Mouse (Mus musculus): ENCODE data around the gene Gm45062. TPM values are rescaled to one million over a fixed set of nuclear protein-coding genes. Genes with fewer than 3 reads are reported as not detected.

Gene Gm45062
- polyA plus RNA-seq, 1 experiment, result not detected

- TF ChIP-seq POLR2A (IDR thresholded peaks at IDR 0.05; ENCODE audit: low read depth, low read length) (no peak), CTCF (IDR thresholded peaks at IDR 0.05; ENCODE audit: extremely low read depth, insufficient read depth, insufficient read length, insufficient replicate concordance) (no peak)
- no peak overlapping the region for H3K27ac ChIP-seq (ENCODE audit: insufficient read depth, low read length)
- no peaks in the 10 kb centered on the region for H3K4me1 ChIP-seq (ENCODE audit: control insufficient read depth, insufficient read depth, insufficient read length)
- no peaks in the 10 kb centered on the region for H3K27me3 ChIP-seq (ENCODE audit: control insufficient read depth, insufficient read depth, low read length)
- H3K36me3 ChIP-seq (ENCODE audit: control insufficient read depth, insufficient read depth, low read length), result no peaks in the 10 kb centered on the region
- 94% methylated on average over 9 of the region's 9 CpGs for WGBS
- DNase-seq (ENCODE audit: low read depth in 1 of 2, low spot score in 2 of 2), result no peak
- H3K4me3 ChIP-seq (ENCODE audit: extremely low read depth, insufficient read depth, insufficient read length), result no peak overlapping the region
Measured at GRCm38 (mm10) chr6:8430610-8431234, 171.5 kb downstream of the Gm45062 start.

GRCm38 (mm10) chr6:8433179-8433578 lies 173.9 kb downstream of the Gm45062 start:
- H3K4me1 ChIP-seq (ENCODE audit: control insufficient read depth, insufficient read depth, insufficient read length), result no peaks in the 10 kb centered on the region
- H3K36me3 ChIP-seq (ENCODE audit: control insufficient read depth, insufficient read depth, low read length), result no peaks in the 10 kb centered on the region
- no peak overlapping the region for H3K4me3 ChIP-seq (ENCODE audit: extremely low read depth, insufficient read depth, insufficient read length)
- no peak overlapping the region for H3K27ac ChIP-seq (ENCODE audit: insufficient read depth, low read length)
- H3K27me3 ChIP-seq (ENCODE audit: control insufficient read depth, insufficient read depth, low read length), result no peaks in the 10 kb centered on the region
- no peak for DNase-seq (ENCODE audit: low read depth in 1 of 2, low spot score in 2 of 2)
- WGBS, result 91% methylated on average over 9 of the region's 9 CpGs
- TF ChIP-seq CTCF (IDR thresholded peaks at IDR 0.05; ENCODE audit: extremely low read depth, insufficient read depth, insufficient read length, insufficient replicate concordance) (no peak), POLR2A (IDR thresholded peaks at IDR 0.05; ENCODE audit: low read depth, low read length) (no peak)

GRCm38 (mm10) chr6:8437937-8438336 lies 178.7 kb downstream of the Gm45062 start:
- Histone ChIP-seq H3K36me3 (ENCODE audit: control insufficient read depth, insufficient read depth, low read length) (no peaks in the 10 kb centered on the region), H3K4me1 (ENCODE audit: control insufficient read depth, insufficient read depth, insufficient read length) (no peaks in the 10 kb centered on the region), H3K27ac (ENCODE audit: insufficient read depth, low read length) (no peak overlapping the region), H3K27me3 (ENCODE audit: control insufficient read depth, insufficient read depth, low read length) (no peaks in the 10 kb centered on the region), H3K4me3 (ENCODE audit: extremely low read depth, insufficient read depth, insufficient read length) (no peak overlapping the region)
- 87% methylated on average over 3 of the region's 3 CpGs for WGBS
- DNase-seq (ENCODE audit: low read depth in 1 of 2, low spot score in 2 of 2), result no peak
- TF ChIP-seq CTCF (IDR thresholded peaks at IDR 0.05; ENCODE audit: extremely low read depth, insufficient read depth, insufficient read length, insufficient replicate concordance) (no peak), POLR2A (IDR thresholded peaks at IDR 0.05; ENCODE audit: low read depth, low read length) (no peak)

GRCm38 (mm10) chr6:8441814-8442213 lies 182.6 kb downstream of the Gm45062 start:
- TF ChIP-seq CTCF (IDR thresholded peaks at IDR 0.05; ENCODE audit: extremely low read depth, insufficient read depth, insufficient read length, insufficient replicate concordance), result no peak
- TF ChIP-seq POLR2A (IDR thresholded peaks at IDR 0.05; ENCODE audit: low read depth, low read length), result no peak
- no peak for DNase-seq (ENCODE audit: low read depth in 1 of 2, low spot score in 2 of 2)
- no peaks in the 10 kb centered on the region for H3K27me3 ChIP-seq (ENCODE audit: control insufficient read depth, insufficient read depth, low read length)
- no peak overlapping the region for H3K4me3 ChIP-seq (ENCODE audit: extremely low read depth, insufficient read depth, insufficient read length)
- no peaks in the 10 kb centered on the region for H3K4me1 ChIP-seq (ENCODE audit: control insufficient read depth, insufficient read depth, insufficient read length)
- 92% methylated on average over 3 of the region's 3 CpGs for WGBS
- no peak overlapping the region for H3K27ac ChIP-seq (ENCODE audit: insufficient read depth, low read length)
- no peaks in the 10 kb centered on the region for H3K36me3 ChIP-seq (ENCODE audit: control insufficient read depth, insufficient read depth, low read length)

- Histone ChIP-seq H3K27me3 (ENCODE audit: control insufficient read depth, insufficient read depth, low read length) (no peaks in the 10 kb centered on the region), H3K36me3 (ENCODE audit: control insufficient read depth, insufficient read depth, low read length) (no peaks in the 10 kb centered on the region), H3K4me1 (ENCODE audit: control insufficient read depth, insufficient read depth, insufficient read length) (no peaks in the 10 kb centered on the region), H3K4me3 (ENCODE audit: extremely low read depth, insufficient read depth, insufficient read length) (no peak overlapping the region), H3K27ac (ENCODE audit: insufficient read depth, low read length) (no peak overlapping the region)
- no peak for DNase-seq (ENCODE audit: low read depth in 1 of 2, low spot score in 2 of 2)
- TF ChIP-seq POLR2A (IDR thresholded peaks at IDR 0.05; ENCODE audit: low read depth, low read length) (no peak), CTCF (IDR thresholded peaks at IDR 0.05; ENCODE audit: extremely low read depth, insufficient read depth, insufficient read length, insufficient replicate concordance) (no peak)
- WGBS, result 81% methylated on average over 5 of the region's 5 CpGs
Measured at GRCm38 (mm10) chr6:8446786-8447185, 187.5 kb downstream of the Gm45062 start.

- TF ChIP-seq CTCF (IDR thresholded peaks at IDR 0.05; ENCODE audit: extremely low read depth, insufficient read depth, insufficient read length, insufficient replicate concordance) (no peak), POLR2A (IDR thresholded peaks at IDR 0.05; ENCODE audit: low read depth, low read length) (no peak)
- WGBS, result 94% methylated on average over 5 of the region's 5 CpGs
- no peak overlapping the region for H3K27ac ChIP-seq (ENCODE audit: insufficient read depth, low read length)
- no peak overlapping the region for H3K4me3 ChIP-seq (ENCODE audit: extremely low read depth, insufficient read depth, insufficient read length)
- no peak for DNase-seq (ENCODE audit: low read depth in 1 of 2, low spot score in 2 of 2)
- H3K4me1 ChIP-seq (ENCODE audit: control insufficient read depth, insufficient read depth, insufficient read length), result no peaks in the 10 kb centered on the region
- no peaks in the 10 kb centered on the region for H3K27me3 ChIP-seq (ENCODE audit: control insufficient read depth, insufficient read depth, low read length)
- no peaks in the 10 kb centered on the region for H3K36me3 ChIP-seq (ENCODE audit: control insufficient read depth, insufficient read depth, low read length)
Measured at GRCm38 (mm10) chr6:8455599-8455998, 196.3 kb downstream of the Gm45062 start.

- H3K36me3 ChIP-seq (ENCODE audit: control insufficient read depth, insufficient read depth, low read length), result no peaks in the 10 kb centered on the region
- no peaks in the 10 kb centered on the region for H3K27me3 ChIP-seq (ENCODE audit: control insufficient read depth, insufficient read depth, low read length)
- 93% methylated on average over 4 of the region's 4 CpGs for WGBS
- no peak for DNase-seq (ENCODE audit: low read depth in 1 of 2, low spot score in 2 of 2)
- TF ChIP-seq CTCF (IDR thresholded peaks at IDR 0.05; ENCODE audit: extremely low read depth, insufficient read depth, insufficient read length, insufficient replicate concordance), result no peak
- no peak for TF ChIP-seq POLR2A (IDR thresholded peaks at IDR 0.05; ENCODE audit: low read depth, low read length)
- no peaks in the 10 kb centered on the region for H3K4me1 ChIP-seq (ENCODE audit: control insufficient read depth, insufficient read depth, insufficient read length)
- H3K27ac ChIP-seq (ENCODE audit: insufficient read depth, low read length), result no peak overlapping the region
- no peak overlapping the region for H3K4me3 ChIP-seq (ENCODE audit: extremely low read depth, insufficient read depth, insufficient read length)
Measured at GRCm38 (mm10) chr6:8458596-8458995, 199.3 kb downstream of the Gm45062 start.

Data from spleen, adult 2 months (tissue).